Mouse (Mus musculus) forebrain, embryonic 11.5 days (tissue): ENCODE data around the gene Ankrd28. TPM values are rescaled to one million over a fixed set of nuclear protein-coding genes. Genes with fewer than 3 reads are reported as not detected.

Experiments
- ATAC-seq: fragments of 200-750 bp; cut with Nextera tagmentation; replicated peaks from 2 replicates; pipeline ENCODE4 v1.8.0; 2017; ENCODE audit warnings: moderate TSS enrichment; ENCODE audit not compliant: low FRiP score
- DNase-seq: peaks from one replicate; pipeline ENCODE4 v3.0.0-alpha.2; 2017; ENCODE audit warnings: low spot score
- H3K27ac ChIP-seq: fragments of 300-500 bp; sonication (generic); 2 replicates; pipeline ENCODE4 v1.5.1; 2014; ENCODE audit warnings: low read depth, low read length
- H3K27me3 ChIP-seq: fragments of 300-500 bp; sonication (generic); 2 replicates; pipeline ENCODE4 v1.6.1; 2014; ENCODE audit warnings: mild to moderate bottlenecking, low read length, mixed read lengths; ENCODE audit not compliant: control insufficient read depth, insufficient read depth
- H3K36me3 ChIP-seq: fragments of 300-500 bp; sonication (generic); 2 replicates; pipeline ENCODE4 v1.6.1; 2014; ENCODE audit warnings: mild to moderate bottlenecking, low read length, moderate library complexity, mixed read lengths; ENCODE audit not compliant: control insufficient read depth, insufficient read depth
- H3K4me1 ChIP-seq: fragments of 300-500 bp; sonication (generic); replicated peaks from 2 replicates; pipeline ENCODE4 v1.6.1; 2014; ENCODE audit warnings: low read length, mixed read lengths; ENCODE audit not compliant: control insufficient read depth, insufficient read depth
- H3K4me2 ChIP-seq: fragments of 300-500 bp; sonication (generic); 2 replicates; pipeline ENCODE4 v1.6.1; 2014; ENCODE audit warnings: low read depth, mild to moderate bottlenecking, low read length, moderate library complexity, mixed read lengths; ENCODE audit not compliant: severe bottlenecking
- H3K4me3 ChIP-seq: fragments of 300-500 bp; sonication (generic); 2 replicates; pipeline ENCODE4 v1.5.1; 2014; ENCODE audit warnings: low read depth, low read length
- H3K9ac ChIP-seq: fragments of 300-500 bp; sonication (generic); 2 replicates; pipeline ENCODE4 v1.6.1; 2014; ENCODE audit warnings: low read length
- H3K9me3 ChIP-seq: fragments of 300-500 bp; sonication (generic); 2 replicates; pipeline ENCODE4 v1.6.1; 2016; ENCODE audit warnings: low read length, mixed read lengths; ENCODE audit not compliant: control insufficient read depth
- WGBS: fragments of 180-500 bp; shearing (Covaris S2); extraction: QIAGEN DNeasy Blood & Tissue Kit; methylation state at CpG from one replicate; pipeline ENCODE4 v1.1.7; 2014; 5-methylcytosine and 5-hydroxymethylcytosine counted together
- polyA plus RNA-seq: library from polyadenylated mRNA; unstranded; fragments of >200 nt; fragmentation: Nextera tagmentation; extraction: Ambion mirVana; gene quantifications from 2 replicates; pipeline ENCODE4 v1.2.1, GENCODE M21; 2014

Ankrd28 gene
- polyA plus RNA-seq, 1 experiment from 2014 or later = 14.1 TPM

- H3K27me3 ChIP-seq = no peaks in the 10 kb centered on the region
- peaks cover 4% of the 10 kb centered on the region; the same call in 1 of the 2 replicates for H3K36me3 ChIP-seq
- H3K4me3 ChIP-seq = no peak overlapping the region
- H3K4me1 ChIP-seq = no peaks in the 10 kb centered on the region
- H3K9me3 ChIP-seq = no peaks in the 10 kb centered on the region
- DNase-seq = no peak
- 96% methylated on average over 5 of the region's 5 CpGs for WGBS
- no peak overlapping the region for H3K9ac ChIP-seq
- H3K4me2 ChIP-seq = no peak overlapping the region
- ATAC-seq = no peak
- no peak overlapping the region for H3K27ac ChIP-seq
Observed at GRCm38 (mm10) chr14:31717360-31717759, 113.1 kb downstream of the Ankrd28 start.

GRCm38 (mm10) chr14:31715669-31716068, 114.8 kb downstream of the Ankrd28 start:
- Histone ChIP-seq H3K36me3 (peaks cover 4% of the 10 kb centered on the region; the same call in 1 of the 2 replicates), H3K9ac (no peak overlapping the region)
- ATAC-seq = no peak

GRCm38 (mm10) chr14:31709343-31709742, 121.1 kb downstream of the Ankrd28 start:
- Histone ChIP-seq H3K36me3 (peaks cover 9% of the 10 kb centered on the region; the same call in 1 of the 2 replicates), H3K27ac (no peak overlapping the region), H3K9ac (no peak overlapping the region), H3K4me3 (no peak overlapping the region), H3K4me1 (no peaks in the 10 kb centered on the region), H3K27me3 (no peaks in the 10 kb centered on the region), H3K9me3 (no peaks in the 10 kb centered on the region), H3K4me2 (no peak overlapping the region)
- WGBS = 82% methylated on average over 1 of the region's 1 CpGs
- no peak for ATAC-seq
- no peak for DNase-seq

More at GRCm38 (mm10) chr14:31715669-31716068, 114.8 kb downstream of the Ankrd28 start:
- H3K27me3 ChIP-seq = no peaks in the 10 kb centered on the region
- no peaks in the 10 kb centered on the region for H3K4me1 ChIP-seq
- H3K4me2 ChIP-seq = no peak overlapping the region
- H3K4me3 ChIP-seq = no peak overlapping the region
- no peak overlapping the region for H3K27ac ChIP-seq
- no peaks in the 10 kb centered on the region for H3K9me3 ChIP-seq
- DNase-seq = no peak

- no peaks in the 10 kb centered on the region for H3K4me1 ChIP-seq
- no peak overlapping the region for H3K4me2 ChIP-seq
- no peaks in the 10 kb centered on the region for H3K9me3 ChIP-seq
- no peak overlapping the region for H3K9ac ChIP-seq
- no peak for ATAC-seq
- H3K27ac ChIP-seq = no peak overlapping the region
- H3K36me3 ChIP-seq = peaks cover 5% of the 10 kb centered on the region; the same call in 1 of the 2 replicates
- DNase-seq = no peak
- 87% methylated on average over 2 of the region's 2 CpGs for WGBS
- no peak overlapping the region for H3K4me3 ChIP-seq
- no peaks in the 10 kb centered on the region for H3K27me3 ChIP-seq
Observed at GRCm38 (mm10) chr14:31700376-31700775, 130.1 kb downstream of the Ankrd28 start.

- Histone ChIP-seq H3K27ac (no peak overlapping the region), H3K9ac (no peak overlapping the region), H3K4me1 (no peaks in the 10 kb centered on the region), H3K4me3 (no peak overlapping the region), H3K36me3 (no peaks in the 10 kb centered on the region; the same call in 1 of the 2 replicates), H3K9me3 (no peaks in the 10 kb centered on the region), H3K4me2 (no peak overlapping the region), H3K27me3 (no peaks in the 10 kb centered on the region)
- no peak for ATAC-seq
- DNase-seq = no peak
- 90% methylated on average over 4 of the region's 4 CpGs for WGBS
Observed at GRCm38 (mm10) chr14:31697755-31698154, 132.7 kb downstream of the Ankrd28 start.

GRCm38 (mm10) chr14:31697346-31697745, 133.1 kb downstream of the Ankrd28 start:
- H3K36me3 ChIP-seq = no peaks in the 10 kb centered on the region; the same call in 1 of the 2 replicates
- no peak overlapping the region for H3K27ac ChIP-seq
- 96% methylated on average over 3 of the region's 3 CpGs for WGBS
- DNase-seq (no peak), ATAC-seq (no peak)
- no peaks in the 10 kb centered on the region for H3K27me3 ChIP-seq
- no peak overlapping the region for H3K4me3 ChIP-seq
- no peaks in the 10 kb centered on the region for H3K4me1 ChIP-seq
- no peaks in the 10 kb centered on the region for H3K9me3 ChIP-seq
- H3K9ac ChIP-seq = no peak overlapping the region
- H3K4me2 ChIP-seq = no peak overlapping the region

- no peak overlapping the region for H3K9ac ChIP-seq
- H3K27ac ChIP-seq = no peak overlapping the region
- H3K27me3 ChIP-seq = no peaks in the 10 kb centered on the region
- H3K9me3 ChIP-seq = no peaks in the 10 kb centered on the region
- DNase-seq (no peak), ATAC-seq (no peak)
- no peak overlapping the region for H3K4me2 ChIP-seq
- no peaks in the 10 kb centered on the region for H3K4me1 ChIP-seq
- no peaks in the 10 kb centered on the region; the same call in 1 of the 2 replicates for H3K36me3 ChIP-seq
- WGBS = 79% methylated on average over 3 of the region's 3 CpGs
- H3K4me3 ChIP-seq = no peak overlapping the region
Observed at GRCm38 (mm10) chr14:31696985-31697303, 133.5 kb downstream of the Ankrd28 start.

GRCm38 (mm10) chr14:31696206-31696984, 134.1 kb downstream of the Ankrd28 start:
- Histone ChIP-seq H3K9me3 (no peaks in the 10 kb centered on the region), H3K4me3 (no peak overlapping the region), H3K4me1 (no peaks in the 10 kb centered on the region), H3K27ac (no peak overlapping the region), H3K36me3 (no peaks in the 10 kb centered on the region; the same call in 1 of the 2 replicates), H3K9ac (no peak overlapping the region), H3K4me2 (no peak overlapping the region), H3K27me3 (no peaks in the 10 kb centered on the region)
- ATAC-seq (no peak), DNase-seq (no peak)
- WGBS = 87% methylated on average over 9 of the region's 9 CpGs

- ATAC-seq (no peak), DNase-seq (no peak)
- 85% methylated on average over 6 of the region's 6 CpGs for WGBS
Observed at GRCm38 (mm10) chr14:31692536-31692935, 137.9 kb downstream of the Ankrd28 start.

More at GRCm38 (mm10) chr14:31692536-31692935, 137.9 kb downstream of the Ankrd28 start:
- H3K9me3 ChIP-seq = no peaks in the 10 kb centered on the region
- H3K4me3 ChIP-seq = no peak overlapping the region
- no peaks in the 10 kb centered on the region for H3K36me3 ChIP-seq
- no peaks in the 10 kb centered on the region for H3K27me3 ChIP-seq
- no peak overlapping the region for H3K4me2 ChIP-seq
- H3K27ac ChIP-seq = no peak overlapping the region
- no peaks in the 10 kb centered on the region for H3K4me1 ChIP-seq
- H3K9ac ChIP-seq = no peak overlapping the region
